Mouse (Mus musculus) CH12.LX (cell line): ENCODE data around the gene Cd164l2. TPM values are rescaled to one million over a fixed set of nuclear protein-coding genes. Genes with fewer than 3 reads are reported as not detected.

Experiments used
- DNase-seq: peaks from one replicate; pipeline ENCODE4 v3.0.0-alpha.2; 2013; ENCODE audit errors: extremely low read depth
- H3K27ac ChIP-seq: 2 replicates; pipeline ENCODE4 v1.5.1; 2012; ENCODE audit warnings: low read depth, mild to moderate bottlenecking, control low read depth, moderate library complexity; ENCODE audit not compliant: insufficient read depth
- H3K27me3 ChIP-seq: replicated peaks from 2 replicates; pipeline ENCODE3; 2012; ENCODE audit warnings: inconsistent platforms
- H3K36me3 ChIP-seq, 2 experiments: replicated peaks in 1 of 2; 2 replicates each; pipeline versions ENCODE3 to v1.6.1; 2012; ENCODE audit warnings: inconsistent platforms in 1 of 2, low read length in 1 of 2, mild to moderate bottlenecking in 1 of 2, mixed read lengths in 1 of 2, moderate library complexity in 1 of 2; ENCODE audit not compliant: control insufficient read depth in 1 of 2, insufficient read depth in 1 of 2
- H3K4me1 ChIP-seq, 2 experiments: 2 replicates each; pipeline ENCODE4 v1.6.1; 2012; ENCODE audit warnings: inconsistent platforms in 1 of 2, moderate library complexity in 1 of 2; ENCODE audit not compliant: insufficient read depth in 2 of 2, control insufficient read depth in 1 of 2
- H3K4me2 ChIP-seq: 2 replicates; pipeline ENCODE4 v1.6.1; 2012; ENCODE audit warnings: low read depth, mild to moderate bottlenecking, control low read depth; ENCODE audit not compliant: poor library complexity, insufficient read depth, severe bottlenecking
- H3K4me3 ChIP-seq, 3 experiments: fragments of 150-350 bp in 1 of 3; sonication (generic) in 1 of 3; replicated peaks in 1 of 3; 2 replicates each; pipeline versions ENCODE3 to v1.5.1; 2011 to 2012; ENCODE audit warnings: low read depth in 2 of 3, low read length in 2 of 3, mild to moderate bottlenecking in 2 of 3, moderate library complexity in 2 of 3, control low read depth in 1 of 3, improper control_type of control experiment in 1 of 3, inconsistent platforms in 1 of 3, mixed read lengths in 1 of 3; ENCODE audit not compliant: poor library complexity in 1 of 3
- H3K79me2 ChIP-seq: replicated peaks from 2 replicates; pipeline ENCODE4 v1.6.1; 2012; ENCODE audit warnings: mild to moderate bottlenecking, moderate library complexity; ENCODE audit not compliant: control insufficient read depth, poor library complexity, insufficient read depth, severe bottlenecking; ENCODE audit errors: extremely low read depth
- H3K9ac ChIP-seq: 2 replicates; pipeline ENCODE4 v1.6.1; 2012; ENCODE audit warnings: low read depth, mild to moderate bottlenecking, control low read depth, moderate library complexity; ENCODE audit not compliant: insufficient read depth
- H3K9me3 ChIP-seq: replicated peaks from 2 replicates; pipeline ENCODE3; 2012; ENCODE audit warnings: low read length, inconsistent platforms, mixed read lengths
- BHLHE40 ChIP-seq: IDR thresholded peaks from 2 replicates; pipeline ENCODE4 v1.6.1; 2011; ENCODE audit warnings: mild to moderate bottlenecking, low read depth, low read length, improper control_type of control experiment
- CHD1 ChIP-seq: IDR thresholded peaks from 2 replicates; pipeline ENCODE4 v1.6.1; 2012; ENCODE audit warnings: low read depth, low read length, improper control_type of control experiment, inconsistent platforms
- CHD2 ChIP-seq: IDR thresholded peaks from 2 replicates; pipeline ENCODE4 v1.6.1; 2011; ENCODE audit warnings: low read length, improper control_type of control experiment
- CTCF ChIP-seq, 2 experiments: IDR thresholded peaks in 1 of 2; conservative IDR thresholded peaks in 1 of 2; 2 replicates each; pipeline ENCODE4 v1.5.1; 2011 to 2012; ENCODE audit warnings: low read depth in 2 of 2, low read length in 2 of 2, improper control_type of control experiment in 1 of 2, inconsistent platforms in 1 of 2, mild to moderate bottlenecking in 1 of 2, moderate library complexity in 1 of 2
- E2F4 ChIP-seq: IDR thresholded peaks from 2 replicates; pipeline ENCODE4 v1.6.1; 2011; ENCODE audit warnings: low read depth, low read length, improper control_type of control experiment; ENCODE audit not compliant: insufficient replicate concordance
- ELF1 ChIP-seq: IDR thresholded peaks from 2 replicates; pipeline ENCODE4 v1.6.1; 2014; ENCODE audit warnings: low read depth, mild to moderate bottlenecking, inconsistent platforms, low read length, improper control_type of control experiment
- ETS1 ChIP-seq: conservative IDR thresholded peaks from 2 replicates; pipeline ENCODE4 v1.6.1; 2012; ENCODE audit warnings: low read depth, mild to moderate bottlenecking, inconsistent platforms, low read length, improper control_type of control experiment, moderate library complexity
- GABPA ChIP-seq: IDR thresholded peaks from 2 replicates; pipeline ENCODE4 v1.6.1; 2012; ENCODE audit warnings: low read depth, low read length, improper control_type of control experiment, inconsistent platforms; ENCODE audit not compliant: insufficient replicate concordance
- HCFC1 ChIP-seq: IDR thresholded peaks from 2 replicates; pipeline ENCODE4 v1.6.1; 2012; ENCODE audit warnings: low read depth, mild to moderate bottlenecking, inconsistent platforms, low read length, improper control_type of control experiment
- JUN ChIP-seq: IDR thresholded peaks from 2 replicates; pipeline ENCODE4 v1.6.1; 2011; ENCODE audit warnings: low read depth, mild to moderate bottlenecking, low read length, improper control_type of control experiment, moderate library complexity; ENCODE audit not compliant: insufficient read depth
- JUND ChIP-seq: conservative IDR thresholded peaks from 2 replicates; pipeline ENCODE4 v1.6.1; 2011; ENCODE audit warnings: low read depth, low read length, improper control_type of control experiment
- KAT2A ChIP-seq: IDR thresholded peaks from 2 replicates; pipeline ENCODE4 v1.6.1; 2012; ENCODE audit warnings: low read length, improper control_type of control experiment, inconsistent platforms; ENCODE audit not compliant: insufficient replicate concordance
- MAX ChIP-seq: IDR thresholded peaks from 2 replicates; pipeline ENCODE4 v1.6.1; 2011; ENCODE audit warnings: low read length, improper control_type of control experiment
- MAZ ChIP-seq: IDR thresholded peaks from 2 replicates; pipeline ENCODE4 v1.6.1; 2012; ENCODE audit warnings: low read depth, mild to moderate bottlenecking, inconsistent platforms, low read length, improper control_type of control experiment, moderate library complexity
- MEF2A ChIP-seq: IDR thresholded peaks from 2 replicates; pipeline ENCODE4 v1.6.1; 2014; ENCODE audit warnings: low read depth, mild to moderate bottlenecking, inconsistent platforms, low read length, improper control_type of control experiment, borderline replicate concordance
- MYC ChIP-seq: IDR thresholded peaks from 2 replicates; pipeline ENCODE4 v1.6.1; 2011; ENCODE audit warnings: low read depth, mild to moderate bottlenecking, improper control_type of control experiment, low read length
- NELFE ChIP-seq: IDR thresholded peaks from 2 replicates; pipeline ENCODE4 v1.6.1; 2011; ENCODE audit warnings: low read depth, low read length, improper control_type of control experiment
- NRF1 ChIP-seq: IDR thresholded peaks from 2 replicates; pipeline ENCODE4 v1.6.1; 2014; ENCODE audit warnings: low read depth, mild to moderate bottlenecking, inconsistent platforms, low read length, improper control_type of control experiment, moderate library complexity
- POLR2A ChIP-seq: IDR thresholded peaks from 2 replicates; pipeline ENCODE4 v1.6.1; 2011; ENCODE audit warnings: low read depth, mild to moderate bottlenecking, improper control_type of control experiment, low read length
- POLR2AphosphoS2 ChIP-seq: IDR thresholded peaks from 2 replicates; pipeline ENCODE4 v1.6.1; 2011; ENCODE audit warnings: low read depth, low read length, improper control_type of control experiment
- RCOR1 ChIP-seq: conservative IDR thresholded peaks from 2 replicates; pipeline ENCODE4 v1.6.1; 2012; ENCODE audit warnings: low read depth, mild to moderate bottlenecking, inconsistent platforms, low read length, improper control_type of control experiment
- SIN3A ChIP-seq: IDR thresholded peaks from 2 replicates; pipeline ENCODE4 v1.6.1; 2012; ENCODE audit warnings: low read length, improper control_type of control experiment, inconsistent platforms
- SMC3 ChIP-seq: IDR thresholded peaks from 2 replicates; pipeline ENCODE4 v1.6.1; 2011; ENCODE audit warnings: low read depth, low read length, improper control_type of control experiment
- TCF12 ChIP-seq: IDR thresholded peaks from 2 replicates; pipeline ENCODE4 v1.6.1; 2014; ENCODE audit warnings: low read depth, mild to moderate bottlenecking, inconsistent platforms, low read length, improper control_type of control experiment
- USF1 ChIP-seq: IDR thresholded peaks from 2 replicates; pipeline ENCODE4 v1.6.1; 2014; ENCODE audit warnings: low read depth, mild to moderate bottlenecking, inconsistent platforms, low read length, improper control_type of control experiment
- ZMIZ1 ChIP-seq: IDR thresholded peaks from 2 replicates; pipeline ENCODE4 v1.6.1; 2012; ENCODE audit warnings: low read depth, mild to moderate bottlenecking, inconsistent platforms, low read length, improper control_type of control experiment
- dilution Hi-C: fragments of 300-500 bp; cut with MboI; formaldehyde crosslinking; loops from 2 replicates; pipeline ENCODE4 v1.14.3; 2020; ENCODE audit warnings: low sequenced_read_pairs; ENCODE audit not compliant: extremely low pct_unique_long_range_greater_than_20kb, extremely low pct_ligation_motif_present
- in situ Hi-C: fragments of 300-500 bp; cut with MboI; formaldehyde crosslinking; loops from 3 replicates; pipeline ENCODE4 v1.14.3; 2019; ENCODE audit warnings: low sequenced_read_pairs, low pct_ligation_motif_present, low pct_unique_long_range_greater_than_20kb, mixed read lengths
- polyA plus RNA-seq: library from polyadenylated mRNA; unstranded; fragments of >175 nt; gene quantifications from 2 replicates; pipeline ENCODE4 v1.2.1, GENCODE M21; 2012; ENCODE audit warnings: low read depth; ENCODE audit not compliant: insufficient read length
- total RNA-seq, 2 experiments: library from RNA; depleted of rRNA; stranded (reverse); fragments of 300-350 nt in 1 of 2; fragments of >200 nt in 1 of 2; gene quantifications; 2 replicates each; pipeline ENCODE4 v1.2.3; 2012 to 2014

The Cd164l2 gene
- total and polyA plus RNA-seq, 3 experiments, result not detected

GRCm38 (mm10) chr4:133256820-133257219, 44.9 kb downstream of the Cd164l2 start:
- dilution Hi-C loops, result no loop called here
- Histone ChIP-seq H3K4me2 (no peak overlapping the region), H3K36me3 (peaks cover 0 to 70% of the 10 kb centered on the region in 2 experiments), H3K79me2 (no peaks in the 10 kb centered on the region), H3K9ac (no peak overlapping the region), H3K27me3 (no peaks in the 10 kb centered on the region), H3K4me3 (no peak overlapping the region), H3K4me1 (peaks cover 5 to 18% of the 10 kb centered on the region in 2 experiments), H3K9me3 (no peaks in the 10 kb centered on the region), H3K27ac (no peak overlapping the region)
- TF ChIP-seq CTCF (conservative IDR thresholded peaks at IDR 0.05 in 1 of 2, IDR thresholded peaks at IDR 0.05 in 1 of 2; ENCODE audit: low read depth in 2 of 2, low read length in 2 of 2) (no peak), TCF12 (no peak), ZMIZ1 (no peak), JUN (no peak), CHD2 (no peak), MAX (no peak), NELFE (no peak), RCOR1 (no peak), MYC (no peak), GABPA (no peak), KAT2A (no peak), BHLHE40 (no peak), E2F4 (no peak), POLR2A (no peak), CHD1 (no peak), ETS1 (no peak), USF1 (no peak), MEF2A (no peak), ELF1 (no peak), HCFC1 (no peak)
- no peak for DNase-seq
- in situ Hi-C loops, result no loop called here

- no peaks in the 10 kb centered on the region for H3K79me2 ChIP-seq
- in situ Hi-C loops, result no loop called here
- no peak overlapping the region for H3K27ac ChIP-seq
- dilution Hi-C loops, result no loop called here
- no peaks in the 10 kb centered on the region for H3K9me3 ChIP-seq
- no peak for DNase-seq
- H3K4me1 ChIP-seq, result peaks cover 10 to 21% of the 10 kb centered on the region in 2 experiments
- no peak for TF ChIP-seq NRF1
- no peak for TF ChIP-seq SMC3
- no peak for TF ChIP-seq SIN3A
- no peak for TF ChIP-seq POLR2AphosphoS2
- no peak for TF ChIP-seq HCFC1
- no peak for TF ChIP-seq MAZ
- no peak for TF ChIP-seq JUND
- TF ChIP-seq ETS1, result no peak
- no peak for TF ChIP-seq ELF1
- no peak for TF ChIP-seq CTCF (conservative IDR thresholded peaks at IDR 0.05 in 1 of 2, IDR thresholded peaks at IDR 0.05 in 1 of 2; ENCODE audit: low read depth in 2 of 2, low read length in 2 of 2)
- no peak overlapping the region for H3K4me3 ChIP-seq
- no peak overlapping the region for H3K9ac ChIP-seq
- H3K27me3 ChIP-seq, result no peaks in the 10 kb centered on the region
- peaks cover 0 to 70% of the 10 kb centered on the region in 2 experiments for H3K36me3 ChIP-seq
- no peak overlapping the region for H3K4me2 ChIP-seq
These were observed 45.3 kb downstream of the Cd164l2 start for GRCm38 (mm10) chr4:133257230-133257629.
